Mouse (Mus musculus) neural tube, embryonic 14.5 days (tissue): ENCODE data around the gene Srl. TPM values are rescaled to one million over a fixed set of nuclear protein-coding genes. Genes with fewer than 3 reads are reported as not detected.
A peak's percentile ranks its signal among the peaks of the same experiment; 100 is the strongest.
"Not testable (repeated sequence)": the region's sequence is repeated elsewhere in the genome, so short reads cannot be mapped to it uniquely, and the experiment has no call there.

Experiments used
- ATAC-seq: fragments of 200-750 bp; cut with Nextera tagmentation; 2 replicates; pipeline ENCODE4 v1.8.0; 2017; ENCODE audit warnings: low read depth, mild to moderate bottlenecking, moderate TSS enrichment, moderate library complexity
- H3K27ac ChIP-seq: fragments of 300-500 bp; sonication (generic); 2 replicates; pipeline ENCODE4 v1.5.1; 2014; ENCODE audit warnings: low read depth, mild to moderate bottlenecking, control low read depth, low read length, moderate library complexity, mixed read lengths
- H3K27me3 ChIP-seq: fragments of 300-500 bp; sonication (generic); 2 replicates; pipeline ENCODE4 v1.6.1; 2014; ENCODE audit warnings: low read length; ENCODE audit not compliant: control insufficient read depth, insufficient read depth
- H3K36me3 ChIP-seq: fragments of 300-500 bp; sonication (generic); 2 replicates; pipeline ENCODE4 v1.6.1; 2014; ENCODE audit warnings: low read length, mixed read lengths; ENCODE audit not compliant: control insufficient read depth, insufficient read depth
- H3K4me1 ChIP-seq: fragments of 300-500 bp; sonication (generic); 2 replicates; pipeline ENCODE4 v1.6.1; 2014; ENCODE audit warnings: low read length; ENCODE audit not compliant: control insufficient read depth, insufficient read depth
- H3K4me2 ChIP-seq: fragments of 300-500 bp; sonication (generic); 2 replicates; pipeline ENCODE4 v1.6.1; 2014; ENCODE audit warnings: mild to moderate bottlenecking, low read depth, low read length, control low read depth
- H3K4me3 ChIP-seq: fragments of 300-500 bp; sonication (generic); 2 replicates; pipeline ENCODE4 v1.5.1; 2014; ENCODE audit warnings: low read depth, low read length, control low read depth, mixed read lengths
- H3K9ac ChIP-seq: fragments of 300-500 bp; sonication (generic); replicated peaks from 2 replicates; pipeline ENCODE4 v1.6.1; 2014; ENCODE audit warnings: low read depth, mild to moderate bottlenecking, control low read depth, low read length, mixed read lengths
- H3K9me3 ChIP-seq: fragments of 300-500 bp; sonication (generic); 2 replicates; pipeline ENCODE4 v1.6.1; 2016; ENCODE audit warnings: low read length; ENCODE audit not compliant: control insufficient read depth
- WGBS: fragments of 180-500 bp; shearing (Covaris S2); extraction: QIAGEN DNeasy Blood & Tissue Kit; methylation state at CpG from one replicate; pipeline ENCODE4 v1.1.7; 2014; 5-methylcytosine and 5-hydroxymethylcytosine counted together
- polyA plus RNA-seq: library from polyadenylated mRNA; unstranded; fragments of >200 nt; fragmentation: Nextera tagmentation; extraction: Ambion mirVana; gene quantifications from 2 replicates; pipeline ENCODE4 v1.2.1, GENCODE M21; 2014

Gene Srl
- polyA plus RNA-seq, 1 experiment from 2014 or later = 22.7 TPM

- H3K27ac ChIP-seq, H3K27me3 ChIP-seq, H3K4me1 ChIP-seq, H3K36me3 ChIP-seq, H3K9me3 ChIP-seq, ATAC-seq: not testable (repeated sequence)
- Histone ChIP-seq H3K9ac (peak overlapping the region; percentile 53), H3K4me3 (peak overlapping the region; percentile 42), H3K4me2 (peak overlapping the region; percentile 58)
- WGBS = 74% methylated on average over 10 of the region's 10 CpGs
Observed at GRCm38 (mm10) chr16:4474040-4474881, 67.4 kb downstream of the Srl start.

- WGBS = 56% methylated on average over 5 of the region's 5 CpGs
- no peak overlapping the region for H3K27ac ChIP-seq
- H3K4me3 ChIP-seq = no peak overlapping the region
- H3K4me2 ChIP-seq = no peak overlapping the region
- H3K9me3 ChIP-seq = no peaks in the 10 kb centered on the region
- H3K36me3 ChIP-seq = no peaks in the 10 kb centered on the region
- H3K27me3 ChIP-seq = no peaks in the 10 kb centered on the region
- H3K9ac ChIP-seq = no peak overlapping the region
- no peaks in the 10 kb centered on the region for H3K4me1 ChIP-seq
- ATAC-seq = no peak
Observed at GRCm38 (mm10) chr16:4473231-4473630, 68.4 kb downstream of the Srl start.

DNA sequence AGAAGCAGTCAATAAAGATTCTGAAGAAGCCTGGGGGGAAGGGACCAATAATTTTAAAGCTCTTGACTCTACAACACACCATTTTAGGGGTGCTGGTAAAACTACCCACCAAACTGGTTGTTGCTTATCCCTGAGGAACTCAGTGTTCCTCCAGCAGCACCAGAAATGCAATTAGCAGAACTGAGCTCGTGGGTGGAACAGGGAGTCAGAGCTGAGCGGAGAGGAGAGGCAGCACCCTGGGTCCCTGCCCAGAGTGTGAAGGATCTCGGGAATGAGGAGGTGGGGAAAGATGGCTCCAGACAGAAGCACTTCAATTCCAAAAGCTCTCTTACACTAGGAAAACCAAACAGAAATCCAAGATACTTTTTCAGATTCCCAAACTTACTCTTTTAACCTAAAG, 68.9 kb downstream of the Srl start:
- Histone ChIP-seq H3K9me3 (no peaks in the 10 kb centered on the region), H3K27ac (no peak overlapping the region), H3K9ac (no peak overlapping the region), H3K4me1 (no peaks in the 10 kb centered on the region), H3K4me2 (no peak overlapping the region), H3K27me3 (no peaks in the 10 kb centered on the region), H3K4me3 (no peak overlapping the region), H3K36me3 (no peaks in the 10 kb centered on the region)
- ATAC-seq = no peak
- 63% methylated on average over 3 of the region's 3 CpGs for WGBS

GRCm38 (mm10) chr16:4469599-4470352, 71.8 kb downstream of the Srl start:
- Histone ChIP-seq H3K27ac (no peak overlapping the region), H3K4me3 (no peak overlapping the region), H3K36me3 (no peaks in the 10 kb centered on the region), H3K9me3 (no peaks in the 10 kb centered on the region), H3K4me2 (no peak overlapping the region), H3K27me3 (no peaks in the 10 kb centered on the region), H3K9ac (no peak overlapping the region), H3K4me1 (no peaks in the 10 kb centered on the region)
- 77% methylated on average over 10 of the region's 10 CpGs for WGBS
- ATAC-seq = no peak

- 79% methylated on average over 9 of the region's 9 CpGs for WGBS
- Histone ChIP-seq H3K9me3 (no peaks in the 10 kb centered on the region), H3K27ac (no peak overlapping the region), H3K36me3 (no peaks in the 10 kb centered on the region), H3K4me2 (no peak overlapping the region), H3K4me1 (no peaks in the 10 kb centered on the region), H3K9ac (no peak overlapping the region), H3K27me3 (no peaks in the 10 kb centered on the region), H3K4me3 (no peak overlapping the region)
- no peak for ATAC-seq
Observed at GRCm38 (mm10) chr16:4464529-4465089, 77.0 kb downstream of the Srl start.

GRCm38 (mm10) chr16:4457927-4458326, 83.7 kb downstream of the Srl start:
- Histone ChIP-seq H3K27me3 (no peaks in the 10 kb centered on the region), H3K9me3 (no peaks in the 10 kb centered on the region), H3K27ac (no peak overlapping the region), H3K4me1 (no peaks in the 10 kb centered on the region), H3K36me3 (no peaks in the 10 kb centered on the region), H3K4me3 (no peak overlapping the region), H3K4me2 (no peak overlapping the region), H3K9ac (no peak overlapping the region)
- WGBS = 90% methylated on average over 3 of the region's 3 CpGs
- no peak for ATAC-seq

DNA sequence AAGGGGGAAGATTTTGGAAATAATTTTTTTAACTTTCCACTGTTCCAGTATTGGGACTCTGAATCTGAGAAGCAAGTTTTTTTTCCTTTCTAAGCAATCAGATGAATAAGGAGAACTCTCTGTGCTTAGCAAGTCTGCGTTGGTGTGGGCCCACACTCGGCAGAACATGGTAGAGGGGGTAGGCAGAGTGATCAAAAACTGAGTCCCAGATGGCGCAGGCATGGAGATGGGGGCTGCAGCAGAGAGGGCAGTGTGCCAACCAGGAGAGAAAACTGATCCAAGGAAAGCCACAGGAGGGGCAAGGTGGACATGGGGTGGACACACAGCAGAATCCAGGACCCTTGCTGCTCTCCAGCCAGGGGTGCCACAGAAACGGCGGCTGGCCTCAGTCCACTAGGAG, 85.2 kb downstream of the Srl start:
- Histone ChIP-seq H3K36me3 (no peaks in the 10 kb centered on the region), H3K27ac (no peak overlapping the region), H3K4me3 (no peak overlapping the region), H3K27me3 (no peaks in the 10 kb centered on the region), H3K9me3 (no peaks in the 10 kb centered on the region), H3K9ac (no peak overlapping the region), H3K4me2 (no peak overlapping the region), H3K4me1 (no peaks in the 10 kb centered on the region)
- no peak for ATAC-seq
- 83% methylated on average over 5 of the region's 5 CpGs for WGBS

DNA sequence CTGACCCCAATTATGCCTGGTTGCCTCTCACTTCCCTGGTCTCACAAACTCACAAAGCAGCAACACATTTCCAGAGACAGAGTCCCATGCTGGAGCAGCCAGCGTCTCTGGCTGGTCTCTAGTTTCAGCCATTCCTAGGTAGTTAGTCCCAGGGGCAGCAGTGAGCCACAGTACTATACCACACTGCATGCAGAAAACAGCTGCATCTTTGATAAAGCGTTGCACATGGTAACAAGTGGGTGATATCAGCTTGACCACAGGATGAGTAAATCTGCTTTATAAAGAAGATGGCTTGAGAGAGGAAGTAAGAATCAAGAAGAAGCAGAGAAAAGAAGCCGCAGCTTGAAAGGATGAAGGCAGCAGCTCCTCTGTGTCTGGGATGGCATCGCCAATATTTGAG, 85.9 kb downstream of the Srl start:
- no peaks in the 10 kb centered on the region for H3K4me1 ChIP-seq
- no peak overlapping the region for H3K4me2 ChIP-seq
- no peak overlapping the region for H3K27ac ChIP-seq
- no peak overlapping the region for H3K9ac ChIP-seq
- ATAC-seq = no peak
- no peaks in the 10 kb centered on the region for H3K9me3 ChIP-seq
- 90% methylated on average over 4 of the region's 4 CpGs for WGBS
- H3K27me3 ChIP-seq = no peaks in the 10 kb centered on the region
- H3K4me3 ChIP-seq = no peak overlapping the region
- no peaks in the 10 kb centered on the region for H3K36me3 ChIP-seq

DNA sequence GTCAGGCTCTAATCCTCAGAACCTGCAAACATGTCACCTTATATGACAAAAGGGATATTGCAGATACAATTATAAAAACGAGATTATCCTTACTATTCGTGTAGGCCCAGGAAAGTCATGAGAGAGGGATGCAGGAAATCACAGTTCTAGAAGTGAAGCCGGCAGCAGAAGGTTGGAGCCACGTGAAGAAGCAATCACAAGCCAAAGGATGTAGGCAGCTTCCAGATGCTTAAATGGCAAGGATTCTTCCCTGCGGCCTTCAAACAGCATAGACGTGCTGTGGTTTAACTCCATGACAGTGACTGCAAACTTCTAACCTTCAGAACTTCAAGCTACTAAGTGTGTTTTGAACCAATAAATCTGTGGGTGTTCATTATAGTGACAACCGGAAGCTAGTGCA, 87.1 kb downstream of the Srl start:
- Histone ChIP-seq H3K4me1 (no peaks in the 10 kb centered on the region), H3K4me2 (no peak overlapping the region), H3K9ac (no peak overlapping the region), H3K9me3 (no peaks in the 10 kb centered on the region), H3K4me3 (no peak overlapping the region), H3K27ac (no peak overlapping the region), H3K36me3 (no peaks in the 10 kb centered on the region), H3K27me3 (no peaks in the 10 kb centered on the region)
- WGBS = 92% methylated on average over 7 of the region's 7 CpGs
- ATAC-seq = no peak
